Mouse (Mus musculus): ENCODE measurements around the gene Mtmr14.

The Mtmr14 gene

DNA sequence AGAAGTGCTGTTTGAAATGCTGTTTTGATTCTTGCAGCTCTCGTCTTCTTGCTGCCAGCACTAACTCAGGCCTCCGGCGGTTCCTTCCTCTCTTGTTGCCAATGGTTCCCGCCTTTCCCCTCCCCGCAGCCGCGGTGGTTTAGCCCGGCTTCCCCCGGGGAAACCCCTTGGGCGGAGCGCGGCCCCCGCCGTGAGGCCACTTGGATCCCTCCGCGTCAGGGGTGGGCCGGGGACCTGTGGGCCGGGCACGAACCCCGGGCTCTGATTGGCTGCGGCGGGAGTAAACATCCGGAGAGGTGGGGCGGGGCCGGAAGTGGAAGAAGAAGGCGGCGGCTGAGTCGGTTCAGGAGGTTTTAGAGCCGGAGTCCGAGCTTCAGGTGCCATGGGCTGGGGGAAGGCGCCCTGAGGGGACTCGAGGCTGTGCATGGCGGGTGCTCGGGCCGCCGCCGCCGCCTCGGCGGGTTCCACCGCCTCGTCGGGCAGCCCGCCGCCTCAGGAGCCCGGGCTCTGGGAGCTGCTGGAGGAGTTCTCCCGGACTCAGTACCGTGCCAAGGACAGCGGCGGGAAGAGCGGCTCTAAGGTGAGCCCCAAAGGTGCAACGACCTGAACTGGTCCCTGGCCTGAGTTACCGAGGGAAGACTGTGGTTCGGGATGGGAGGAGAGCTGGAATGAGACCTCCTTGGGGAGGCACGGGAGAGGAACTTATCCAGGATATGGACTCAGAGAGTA is at the start of gene Mtmr14:
Gene Mtmr14, plus strand, starts transcription at position 302 of the 729 bp plus-strand sequence.
- peak; percentile 99 for DNase-seq (ENCODE audit: low spot score in 2 of 2)

- no peak for DNase-seq (ENCODE audit: low spot score in 2 of 2)
Measured at GRCm38 (mm10) chr6:113193765-113194460, 43.7 kb upstream of the Mtmr14 start.

- no peak for DNase-seq (ENCODE audit: low spot score in 2 of 2)
Measured at GRCm38 (mm10) chr6:113194517-113194840, 43.2 kb upstream of the Mtmr14 start.

GRCm38 (mm10) chr6:113194841-113195595 is 42.6 kb upstream of the Mtmr14 start, which contains the start of gene Lhfpl4:
TSS of gene Lhfpl4 (minus strand) at chr6:113195384.
- no peak for DNase-seq (ENCODE audit: low spot score in 2 of 2)

DNA sequence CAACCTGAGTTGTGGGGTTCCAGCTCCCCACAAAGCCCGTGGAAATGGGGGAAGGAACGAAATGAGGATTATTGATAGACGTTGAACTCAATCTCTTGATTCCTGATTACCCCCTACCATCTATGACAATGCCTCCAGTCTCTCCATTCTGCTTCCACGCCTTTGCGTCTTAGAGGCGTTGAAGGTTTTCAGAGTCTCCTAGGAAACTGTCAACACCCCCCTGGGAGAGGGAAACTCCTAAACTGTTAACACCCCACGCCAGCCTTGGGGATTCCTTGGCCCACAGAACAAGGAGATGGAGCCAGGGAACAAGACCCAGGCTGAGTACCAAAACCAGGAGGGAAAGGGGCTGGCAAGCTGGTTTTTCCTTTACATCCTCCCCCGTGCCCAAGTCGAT is 42.0 kb upstream of the Mtmr14 start:
- no peak for DNase-seq (ENCODE audit: low spot score in 2 of 2)

DNA sequence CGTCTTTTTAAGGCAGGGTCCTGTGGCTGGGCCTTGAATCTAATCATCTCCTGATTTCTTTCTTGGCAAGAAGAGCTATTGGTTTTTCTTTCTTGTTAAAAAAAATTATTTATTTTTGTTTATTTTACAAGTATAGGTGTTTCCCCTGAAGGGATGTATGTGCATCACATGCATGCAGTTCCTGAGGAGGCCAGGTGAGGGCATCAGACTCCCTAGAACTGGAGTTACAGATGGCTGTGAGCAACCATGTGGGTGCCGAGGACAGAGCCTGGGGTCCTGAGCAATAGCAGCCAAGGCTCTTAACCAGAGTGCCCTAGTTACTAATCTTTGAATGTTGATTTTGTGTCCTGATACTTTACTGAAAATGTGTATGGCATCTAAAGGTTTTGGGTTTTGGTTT is 21.4 kb upstream of the Mtmr14 start:
- DNase-seq (ENCODE audit: low spot score in 2 of 2) = no peak

- no peak for DNase-seq (ENCODE audit: low spot score in 2 of 2)
Measured at GRCm38 (mm10) chr6:113225798-113226197, 11.8 kb upstream of the Mtmr14 start.

DNA sequence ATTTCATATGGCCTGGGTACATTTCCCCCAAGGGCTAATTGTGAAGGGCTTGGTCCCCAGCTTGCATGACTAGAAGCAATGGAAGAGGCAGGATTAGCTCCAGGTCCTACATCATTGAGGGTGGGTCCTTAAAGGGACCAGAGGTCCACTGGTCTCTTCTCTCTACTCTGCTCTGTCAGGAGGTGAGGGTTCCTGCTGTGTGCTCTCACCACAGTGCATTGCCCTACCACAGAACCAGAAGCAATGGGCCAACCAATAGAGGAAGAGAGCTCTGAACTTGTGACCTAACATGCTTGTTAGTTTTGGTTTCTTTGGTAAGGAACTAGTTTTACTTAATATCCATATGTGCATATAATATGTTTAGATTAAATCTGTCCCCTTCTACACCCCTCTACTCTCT is 10.9 kb upstream of the Mtmr14 start:
- DNase-seq (ENCODE audit: low spot score in 2 of 2) = no peak

DNA sequence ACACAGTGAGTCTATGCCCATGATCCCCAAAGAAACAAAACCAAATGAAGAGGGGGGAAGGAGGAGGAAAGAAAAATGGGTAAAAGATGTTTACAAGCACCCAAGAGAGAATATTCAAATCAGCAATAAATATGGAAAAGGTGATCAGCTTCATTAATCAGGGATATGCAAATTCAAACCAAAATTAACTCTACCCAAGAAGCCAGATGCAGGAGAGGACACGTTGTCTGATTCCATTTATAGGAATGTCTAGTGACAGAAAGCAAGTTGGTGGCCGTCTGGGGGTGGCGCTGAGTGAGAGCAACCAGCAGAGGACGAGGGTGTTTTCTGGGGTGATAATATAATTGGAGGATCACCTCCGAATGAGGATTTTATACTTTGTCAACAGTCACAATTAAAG is 2.5 kb upstream of the Mtmr14 start:
- no peak for DNase-seq (ENCODE audit: low spot score in 2 of 2)

- DNase-seq (ENCODE audit: low spot score in 2 of 2) = peak in 1 of 2 experiments; percentile 11
Measured at GRCm38 (mm10) chr6:113238442-113238841, 799 bp downstream of the Mtmr14 start.

DNA sequence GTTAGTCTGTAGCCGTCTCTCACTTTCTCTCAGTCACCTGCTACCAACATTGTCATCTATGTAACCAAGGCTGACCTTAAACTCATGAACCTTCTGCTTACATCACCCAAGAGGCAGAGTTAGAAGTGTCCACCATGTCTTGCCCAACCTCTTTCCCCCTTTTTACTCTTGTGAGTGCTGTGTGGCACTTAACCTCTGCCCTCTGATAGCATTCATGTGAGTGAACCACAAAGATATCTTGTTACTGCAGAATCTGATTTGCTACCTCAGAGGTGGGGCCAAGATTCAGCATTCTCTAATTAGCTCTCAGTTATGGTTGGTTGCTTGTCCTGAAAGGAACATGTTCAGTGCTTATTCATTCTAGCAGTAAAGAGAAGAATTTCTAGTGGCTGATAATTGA is 5.1 kb downstream of the Mtmr14 start:
- no peak for DNase-seq (ENCODE audit: low spot score in 2 of 2)

- DNase-seq (ENCODE audit: low spot score in 2 of 2) = no peak
Measured at GRCm38 (mm10) chr6:113245585-113245984, 7.9 kb downstream of the Mtmr14 start.

DNA sequence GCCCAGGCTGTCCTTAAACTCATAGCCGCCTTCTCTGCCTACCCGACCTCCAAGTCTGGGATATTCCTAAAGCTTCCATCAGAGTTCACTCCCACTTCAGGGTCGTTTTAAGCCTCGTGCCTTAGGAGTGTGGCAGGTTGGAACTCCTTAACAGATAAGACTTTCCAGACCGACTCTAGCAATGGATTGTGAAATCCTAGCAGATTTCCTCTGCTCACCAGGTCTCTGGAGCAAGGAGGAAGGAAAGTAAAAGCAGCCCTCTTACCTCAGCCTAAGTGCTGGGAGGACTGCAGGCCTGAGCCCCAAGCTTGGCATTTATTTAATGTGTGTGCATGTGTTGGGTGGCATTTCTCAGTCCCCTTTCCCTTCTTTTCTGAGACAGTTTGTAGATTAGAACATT is 13.1 kb downstream of the Mtmr14 start:
- DNase-seq (ENCODE audit: low spot score in 2 of 2) = no peak

- no peak for DNase-seq (ENCODE audit: low spot score in 2 of 2)
Measured at GRCm38 (mm10) chr6:113251921-113252320, 14.3 kb downstream of the Mtmr14 start.

- DNase-seq (ENCODE audit: low spot score in 2 of 2) = peak in 1 of 2 experiments; percentile 21
Measured at GRCm38 (mm10) chr6:113254899-113255298, 17.3 kb downstream of the Mtmr14 start.

DNA sequence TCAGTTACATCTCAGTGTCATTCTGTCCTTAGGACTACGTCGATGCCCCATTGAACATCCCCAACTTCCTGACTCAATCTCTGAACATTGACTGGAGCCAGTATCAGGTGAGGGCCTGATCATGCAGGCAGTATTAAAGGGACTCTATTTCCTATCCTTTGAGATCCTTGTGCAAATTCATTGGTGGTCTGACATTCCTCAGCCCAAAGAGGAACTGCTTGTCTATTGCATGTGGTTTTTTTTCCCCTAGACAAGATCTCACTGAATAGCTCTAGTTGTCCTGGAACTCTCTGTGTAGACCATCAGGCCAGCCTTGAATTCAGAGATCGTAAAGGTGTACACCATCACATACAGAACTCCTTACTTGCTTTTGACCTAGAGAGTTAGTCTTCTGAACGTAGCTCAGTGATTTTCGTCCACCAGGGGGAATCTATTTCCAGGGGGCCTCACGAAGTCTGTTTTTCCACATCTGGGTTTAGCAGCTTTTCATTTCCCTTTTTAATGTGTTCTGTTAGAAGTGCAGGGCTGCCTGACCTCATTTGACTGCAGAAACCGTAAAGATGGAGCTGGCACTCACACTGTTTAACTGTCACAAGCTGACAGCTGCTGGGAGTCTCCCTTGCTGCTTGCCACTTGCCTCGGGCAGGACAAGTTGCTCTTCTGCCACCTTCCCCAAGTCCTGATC is 23.7 kb downstream of the Mtmr14 start:
- no peak for DNase-seq (ENCODE audit: low spot score in 2 of 2)

DNA sequence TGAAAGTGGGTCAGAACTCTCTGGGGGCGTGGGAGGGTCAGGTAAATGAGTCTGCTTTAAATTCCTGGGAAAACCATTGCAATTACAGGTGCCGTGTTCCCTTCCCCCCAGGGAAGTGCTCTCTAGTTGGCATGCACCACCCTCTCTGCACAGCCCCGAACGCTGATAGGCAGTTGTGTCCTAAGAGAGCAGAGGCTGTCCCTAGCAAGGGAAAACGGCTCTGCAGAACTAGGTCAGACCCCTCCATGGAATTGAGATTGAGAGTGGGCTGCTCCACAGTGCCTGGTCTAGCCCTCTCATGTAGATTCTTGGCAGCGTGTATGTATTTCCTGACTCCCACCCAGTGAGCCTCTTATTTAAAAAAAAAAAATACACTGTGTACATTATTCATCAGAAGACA is 25.9 kb downstream of the Mtmr14 start:
- no peak for DNase-seq (ENCODE audit: low spot score in 2 of 2)

DNA sequence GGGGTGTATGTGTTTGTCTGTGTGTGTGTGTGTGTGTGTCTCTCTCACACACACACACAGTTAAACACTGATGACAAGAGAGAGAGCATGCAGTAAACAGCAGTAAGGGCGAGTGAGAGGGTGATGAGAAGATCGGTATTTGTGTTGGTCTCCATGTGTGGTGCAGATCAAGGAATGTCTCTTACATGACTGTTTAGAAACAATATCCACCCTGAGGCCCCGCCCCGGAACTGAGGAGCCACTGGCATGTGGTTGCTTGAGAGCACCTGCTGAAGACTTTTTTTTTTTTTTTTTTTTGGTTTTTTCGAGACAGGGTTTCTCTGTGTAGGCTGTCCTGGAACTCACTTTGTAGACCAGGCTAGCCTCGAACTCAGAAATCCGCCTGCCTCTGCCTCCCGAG is 26.8 kb downstream of the Mtmr14 start:
- no peak for DNase-seq (ENCODE audit: low spot score in 2 of 2)

GRCm38 (mm10) chr6:113266996-113267655 is 29.5 kb downstream of the Mtmr14 start:
- DNase-seq (ENCODE audit: low spot score in 2 of 2) = no peak

DNA sequence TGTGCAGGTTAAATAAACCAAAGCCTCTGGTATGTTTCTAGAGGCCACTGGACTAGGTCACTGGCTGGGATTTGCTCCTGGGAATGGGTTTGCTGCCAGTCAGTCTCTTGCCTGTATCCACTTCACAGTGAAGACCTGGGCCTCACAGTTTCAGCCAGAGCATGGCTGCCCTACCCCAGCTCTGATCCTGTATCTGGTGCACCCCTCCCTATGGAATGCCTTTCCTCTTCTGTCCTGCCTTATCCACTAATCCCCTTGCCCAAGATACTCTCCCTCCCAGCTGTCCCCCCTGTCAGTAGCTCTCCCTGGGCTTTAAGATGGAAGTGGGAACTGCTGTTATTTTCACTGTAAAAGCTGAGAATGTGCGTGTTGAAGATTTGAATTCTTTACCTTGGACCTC is 30.3 kb downstream of the Mtmr14 start:
- no peak for DNase-seq (ENCODE audit: low spot score in 2 of 2)

DNA sequence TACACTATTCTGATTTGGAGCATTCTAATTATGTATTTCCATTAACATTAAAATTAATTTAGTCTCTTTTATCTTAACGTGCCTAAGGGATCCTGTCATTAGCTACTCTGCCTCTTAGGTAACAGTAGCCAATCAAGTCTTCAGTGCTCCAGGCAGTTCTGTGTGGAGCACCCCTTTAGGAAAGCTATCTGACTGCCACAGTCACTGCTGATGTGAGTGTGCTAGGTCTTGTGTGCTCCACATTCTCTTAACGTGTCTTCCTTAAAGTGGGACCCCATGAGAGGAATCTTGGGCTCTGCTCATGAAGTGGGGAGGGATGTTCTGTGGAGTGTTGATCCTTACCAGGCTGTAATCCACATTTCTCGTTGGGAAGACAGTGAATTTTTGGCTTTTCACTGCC is 34.7 kb downstream of the Mtmr14 start:
- DNase-seq (ENCODE audit: low spot score in 2 of 2) = no peak

GRCm38 (mm10) chr6:113276846-113277245 is 39.2 kb downstream of the Mtmr14 start:
- DNase-seq (ENCODE audit: low spot score in 2 of 2) = no peak
